Mouse (Mus musculus) bone marrow, adult 2 months (tissue): ENCODE results near the gene Zdhhc20. TPM values are rescaled to one million over a fixed set of nuclear protein-coding genes. Genes with fewer than 3 reads are reported as not detected.
A peak's percentile ranks its signal among the peaks of the same experiment; 100 is the strongest.

Experiments used
- H3K27ac ChIP-seq: fragments of 200-500 bp; 2 replicates; pipeline ENCODE4 v1.5.1; 2012; ENCODE audit warnings: low read depth, mild to moderate bottlenecking, control low read depth, inconsistent platforms, low read length; ENCODE audit not compliant: control insufficient read depth, poor library complexity, insufficient read depth
- H3K4me1 ChIP-seq: fragments of 200-500 bp; 2 replicates; pipeline ENCODE4 v1.6.1; 2011; ENCODE audit warnings: low read length; ENCODE audit not compliant: control insufficient read depth, insufficient read depth
- H3K4me3 ChIP-seq: fragments of 200-500 bp; replicated peaks from 2 replicates; pipeline ENCODE3; 2011; ENCODE audit warnings: mild to moderate bottlenecking, low read depth, low read length, control low read depth; ENCODE audit not compliant: control insufficient read depth
- CTCF ChIP-seq: fragments of 200-500 bp; IDR thresholded peaks from 2 replicates; pipeline ENCODE4 v1.5.1; 2011; ENCODE audit warnings: low read length, control low read depth; ENCODE audit not compliant: control insufficient read depth, insufficient read depth
- POLR2A ChIP-seq: fragments of 200-500 bp; IDR thresholded peaks from 2 replicates; pipeline ENCODE4 v1.6.1; 2011; ENCODE audit warnings: low read depth, mild to moderate bottlenecking, control low read depth, low read length, borderline replicate concordance; ENCODE audit not compliant: control insufficient read depth
- WGBS: fragments of 180-500 bp; shearing (Covaris S2); methylation state at CpG from one replicate; pipeline ENCODE4 v1.1.7; 2018; 5-methylcytosine and 5-hydroxymethylcytosine counted together
- polyA plus RNA-seq: library from polyadenylated mRNA; stranded (reverse); fragments of >200 nt; gene quantifications from 2 replicates; pipeline ENCODE4 v1.2.4, GENCODE M21; 2011; ENCODE audit warnings: low replicate concordance; ENCODE audit not compliant: missing spikeins, insufficient read depth, insufficient read length

Gene Zdhhc20
- polyA plus RNA-seq, result 3.7 and 9.3 TPM in 2 replicates

GRCm38 (mm10) chr14:57890011-57890842, at the start of gene Zdhhc20:
Gene Zdhhc20 (minus strand): TSS chr14:57890276.
- 3% methylated on average over 62 of the region's 65 CpGs for WGBS
- Histone ChIP-seq H3K4me1 (peaks cover 4% of the 10 kb centered on the region), H3K4me3 (peak within 1 kb of the TSS; percentile 95), H3K27ac (peak within 1 kb of the TSS; percentile 90)
- no peak for TF ChIP-seq CTCF
- TF ChIP-seq POLR2A, result peak; percentile 65; the same call in 1 of the 2 replicates

- TF ChIP-seq CTCF (no peak), POLR2A (no peak)
- 75% methylated on average over 6 of the region's 6 CpGs for WGBS
- no peaks in the 10 kb centered on the region for H3K4me1 ChIP-seq
- H3K27ac ChIP-seq, result no peak overlapping the region
- H3K4me3 ChIP-seq, result no peak overlapping the region
Measured at GRCm38 (mm10) chr14:57937297-57937696, 47.2 kb upstream of the Zdhhc20 start.

GRCm38 (mm10) chr14:57934666-57935065, 44.6 kb upstream of the Zdhhc20 start:
- Histone ChIP-seq H3K27ac (no peak overlapping the region), H3K4me1 (no peaks in the 10 kb centered on the region), H3K4me3 (no peak overlapping the region)
- WGBS, result 94% methylated on average over 13 of the region's 13 CpGs
- no peak for TF ChIP-seq CTCF
- no peak for TF ChIP-seq POLR2A

GRCm38 (mm10) chr14:57933608-57934007, 43.5 kb upstream of the Zdhhc20 start:
- 76% methylated on average over 7 of the region's 7 CpGs for WGBS
- TF ChIP-seq CTCF (no peak), POLR2A (no peak)
- Histone ChIP-seq H3K4me3 (no peak overlapping the region), H3K27ac (no peak overlapping the region), H3K4me1 (no peaks in the 10 kb centered on the region)

- TF ChIP-seq POLR2A (no peak), CTCF (no peak)
- Histone ChIP-seq H3K27ac (no peak overlapping the region), H3K4me1 (no peaks in the 10 kb centered on the region), H3K4me3 (no peak overlapping the region)
- 31% methylated on average over 7 of the region's 7 CpGs for WGBS
Measured at GRCm38 (mm10) chr14:57932881-57933443, 42.9 kb upstream of the Zdhhc20 start.

GRCm38 (mm10) chr14:57921428-57922131, 31.5 kb upstream of the Zdhhc20 start:
- Histone ChIP-seq H3K4me1 (no peaks in the 10 kb centered on the region), H3K27ac (no peak overlapping the region)
- TF ChIP-seq POLR2A, result no peak
- TF ChIP-seq CTCF, result no peak

GRCm38 (mm10) chr14:57920568-57921310, 30.7 kb upstream of the Zdhhc20 start:
- no peak overlapping the region for H3K27ac ChIP-seq
- 84% methylated on average over 18 of the region's 18 CpGs for WGBS
- TF ChIP-seq POLR2A, result no peak
- TF ChIP-seq CTCF, result no peak
- H3K4me3 ChIP-seq, result no peak overlapping the region
- no peaks in the 10 kb centered on the region for H3K4me1 ChIP-seq

More at GRCm38 (mm10) chr14:57921428-57922131, 31.5 kb upstream of the Zdhhc20 start:
- WGBS, result 75% methylated on average over 10 of the region's 10 CpGs
- no peak overlapping the region for H3K4me3 ChIP-seq
